Mouse (Mus musculus): ENCODE data around the gene Ptrh1. TPM values are rescaled to one million over a fixed set of nuclear protein-coding genes. Genes with fewer than 3 reads are reported as not detected.

The Ptrh1 gene
- 18.0 and 27.9 TPM in 2 replicates for total RNA-seq (2012; rRNA removed)
- polyA plus RNA-seq (2012; ENCODE audit: insufficient read depth in 1 of 2, insufficient read length in 2 of 2, low read depth in 1 of 2, low replicate concordance in 2 of 2, missing spikeins in 1 of 2) = 10 to 100 TPM in 1 of 2 experiments, not detected in 1; 12.3 TPM

DNA sequence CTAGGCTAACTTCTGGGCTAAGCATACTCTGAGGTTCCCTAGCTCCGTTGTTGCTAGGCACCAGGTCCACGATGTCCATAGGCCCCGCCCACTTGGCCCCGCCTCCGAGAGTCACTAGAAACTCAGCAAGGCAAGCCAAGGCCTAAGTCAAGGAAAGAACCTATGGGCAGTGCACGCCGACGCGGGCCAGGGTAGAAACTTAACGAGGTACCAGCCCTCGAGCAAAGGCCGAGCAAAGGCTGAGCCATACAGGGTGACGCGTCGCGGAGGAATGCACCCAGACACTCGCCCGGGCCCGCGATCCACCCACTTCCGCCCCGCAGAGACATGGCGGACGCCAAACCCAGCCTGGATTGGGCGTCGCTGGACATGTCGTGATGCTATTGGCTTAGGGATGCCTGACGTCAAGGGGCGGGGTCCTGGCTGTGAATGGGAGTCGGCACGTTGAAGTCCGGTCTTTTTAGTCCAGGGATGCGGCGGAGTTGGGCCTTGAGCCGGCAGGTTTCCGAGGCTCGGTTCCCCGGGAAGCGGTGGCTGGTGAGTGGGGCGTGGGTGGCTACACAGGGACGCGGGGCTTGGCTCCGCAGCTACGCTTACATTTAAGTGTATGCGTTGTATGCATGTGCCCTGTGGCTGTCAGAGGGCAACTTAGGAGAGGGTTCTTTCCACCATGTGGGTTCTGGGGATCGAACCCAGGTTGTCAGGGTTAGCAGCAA lies at the start of gene Ptrh1, which contains the start of gene Ttc16:
Gene Ptrh1, plus strand, starts transcription at position 428 of the 716 bp plus-strand sequence.
Gene Ttc16, minus strand, starts transcription at position 275 of the 716 bp plus-strand sequence.
- H3K36me3 ChIP-seq (ENCODE audit: control insufficient read depth in 1 of 2, insufficient read depth in 2 of 2, low read length in 2 of 2) = no peaks in the 10 kb centered on the region
- H3K27ac ChIP-seq (ENCODE audit: control insufficient read depth, low read depth, low read length) = peak within 1 kb of the TSS; percentile 51; the same call in 1 of the 2 replicates
- no peaks in the 10 kb centered on the region; the same call in 1 of the 2 replicates for H3K79me2 ChIP-seq (ENCODE audit: control insufficient read depth, insufficient read depth, low read length, poor library complexity)
- peak within 1 kb of the TSS; percentile 82 to 99 for H3K4me3 ChIP-seq (ENCODE audit: control insufficient read depth in 1 of 2, insufficient read depth in 1 of 2, low read depth in 2 of 2, low read length in 2 of 2)
- peak; percentile 98 for DNase-seq (ENCODE audit: low read depth, low spot score)
- H3K9ac ChIP-seq (ENCODE audit: control insufficient read depth, low read depth, low read length, poor library complexity, severe bottlenecking) = peak within 1 kb of the TSS; percentile 61
- H3K4me1 ChIP-seq (ENCODE audit: control insufficient read depth in 1 of 2, insufficient read depth in 2 of 2, low read length in 2 of 2) = peaks cover 2 to 9% of the 10 kb centered on the region in 2 experiments; a peak in 3 of 4 replicates
- no peaks in the 10 kb centered on the region for H3K27me3 ChIP-seq (ENCODE audit: control insufficient read depth in 1 of 2, insufficient read depth in 2 of 2, low read length in 2 of 2)
- no peaks in the 10 kb centered on the region for H3K9me3 ChIP-seq (replicated peaks; ENCODE audit: insufficient read depth, low read length)
- TF ChIP-seq KAT2A (conservative IDR thresholded peaks at IDR 0.05; ENCODE audit: low read depth, low read length) = peak; percentile 71
- TF ChIP-seq HCFC1 (IDR thresholded peaks at IDR 0.05; ENCODE audit: low read depth, low read length) = peak; percentile 94
- TF ChIP-seq POLR2AphosphoS5 (IDR thresholded peaks at IDR 0.05; ENCODE audit: borderline replicate concordance, low read depth, low read length) = no peak
- TF ChIP-seq RCOR1 (IDR thresholded peaks at IDR 0.05; ENCODE audit: low read depth, low read length) = no peak
- TF ChIP-seq BHLHE40 (IDR thresholded peaks at IDR 0.05; ENCODE audit: borderline replicate concordance, low read depth, low read length) = no peak
- peak; percentile 41; the same call in 1 of the 2 replicates for TF ChIP-seq TCF12 (IDR thresholded peaks at IDR 0.05; ENCODE audit: low read depth, low read length)
- TF ChIP-seq ZNF384 (IDR thresholded peaks at IDR 0.05; ENCODE audit: low read depth, low read length) = no peak
- TF ChIP-seq USF1 (IDR thresholded peaks at IDR 0.05; ENCODE audit: low read depth, low read length) = 0 out of 2 replicates have a peak, but pooled peaks have one; percentile 34
- TF ChIP-seq E2F4 (IDR thresholded peaks at IDR 0.05; ENCODE audit: borderline replicate concordance, low read depth, low read length) = no peak
- 0 out of 2 replicates have a peak, but pooled peaks have one; percentile 28 for TF ChIP-seq GABPA (IDR thresholded peaks at IDR 0.05; ENCODE audit: low read depth, low read length)
- TF ChIP-seq EP300 (IDR thresholded peaks at IDR 0.05; ENCODE audit: low read depth in 1 of 2, low read length in 2 of 2) = 0 out of 4 replicates have a peak, but pooled peaks of 1 of the 2 experiments have one; percentile 10
- TF ChIP-seq ELF1 (IDR thresholded peaks at IDR 0.05; ENCODE audit: low read depth, low read length) = peak; percentile 99
- no peak for TF ChIP-seq CTCF (IDR thresholded peaks at IDR 0.05 in 2 of 3, conservative IDR thresholded peaks at IDR 0.05 in 1 of 3; ENCODE audit: control insufficient read depth in 1 of 3, insufficient read depth in 1 of 3, low read depth in 2 of 3, low read length in 3 of 3, poor library complexity in 1 of 3, severe bottlenecking in 1 of 3)
- peak in 1 of 2 experiments; percentile 73; a peak in 2 of 4 replicates for TF ChIP-seq POLR2A (IDR thresholded peaks at IDR 0.05; ENCODE audit: control insufficient read depth in 1 of 2, insufficient read depth in 1 of 2, low read depth in 1 of 2, low read length in 2 of 2, poor library complexity in 1 of 2)
- no peak for TF ChIP-seq POLR2AphosphoS2 (IDR thresholded peaks at IDR 0.05; ENCODE audit: low read length)
- no peak for TF ChIP-seq USF2 (IDR thresholded peaks at IDR 0.05; ENCODE audit: borderline replicate concordance in 1 of 2, insufficient read depth in 1 of 2, low read depth in 1 of 2, low read length in 2 of 2)
- TF ChIP-seq SMC3 (IDR thresholded peaks at IDR 0.05; ENCODE audit: low read depth, low read length) = no peak
- TF ChIP-seq MAZ (IDR thresholded peaks at IDR 0.05; ENCODE audit: low read depth, low read length) = peak; percentile 52; the same call in 1 of the 2 replicates
- no peak for TF ChIP-seq TAL1 (IDR thresholded peaks at IDR 0.05; ENCODE audit: low read length)
- TF ChIP-seq SIN3A (IDR thresholded peaks at IDR 0.05; ENCODE audit: low read length) = peak; percentile 95
- no peak for TF ChIP-seq RAD21 (IDR thresholded peaks at IDR 0.05; ENCODE audit: low read depth, low read length)
- TF ChIP-seq MAX (IDR thresholded peaks at IDR 0.05; ENCODE audit: low read length) = peak; percentile 79
- 0 out of 2 replicates have a peak, but pooled peaks have one; percentile 50 for TF ChIP-seq ZMIZ1 (IDR thresholded peaks at IDR 0.05; ENCODE audit: low read depth, low read length)
- peak; percentile 49; the same call in 1 of the 2 replicates for TF ChIP-seq MYC (IDR thresholded peaks at IDR 0.05; ENCODE audit: low read depth, low read length)
- no peak for TF ChIP-seq ZKSCAN1 (IDR thresholded peaks at IDR 0.05; ENCODE audit: low read depth, low read length)
- no peak for TF ChIP-seq NRF1 (IDR thresholded peaks at IDR 0.05; ENCODE audit: insufficient read depth, low read depth, low read length, poor library complexity, severe bottlenecking)
- TF ChIP-seq UBTF (IDR thresholded peaks at IDR 0.05; ENCODE audit: borderline replicate concordance, insufficient read depth, low read depth, low read length) = 0 out of 2 replicates have a peak, but pooled peaks have one; percentile 38
- TF ChIP-seq CHD1 (IDR thresholded peaks at IDR 0.05; ENCODE audit: low read depth, low read length) = no peak
- no peak for TF ChIP-seq MYB (IDR thresholded peaks at IDR 0.05; ENCODE audit: low read depth, low read length)
- peak; percentile 61 for TF ChIP-seq CHD2 (IDR thresholded peaks at IDR 0.05; ENCODE audit: low read length)
- no peak for TF ChIP-seq MEF2A (IDR thresholded peaks at IDR 0.05; ENCODE audit: extremely low read depth, insufficient replicate concordance, low read depth, low read length, poor library complexity, severe bottlenecking)
- 0 out of 2 replicates have a peak, but pooled peaks have one; percentile 16 for TF ChIP-seq MAFK (IDR thresholded peaks at IDR 0.05; ENCODE audit: borderline replicate concordance, low read depth, low read length)
- no peak for TF ChIP-seq ETS1 (IDR thresholded peaks at IDR 0.05; ENCODE audit: low read depth, low read length)
- TF ChIP-seq ZC3H11A (IDR thresholded peaks at IDR 0.05; ENCODE audit: low read depth, low read length) = no peak

Data from MEL (cell line).